Mouse (Mus musculus) gonadal fat pad, adult 2 months (tissue): ENCODE results near the gene Iqcj. TPM values are rescaled to one million over a fixed set of nuclear protein-coding genes. Genes with fewer than 3 reads are reported as not detected.

Experiments used
- DNase-seq: peaks from one replicate; pipeline ENCODE4 v3.0.0-alpha.2; 2012; ENCODE audit warnings: low read depth
- polyA plus RNA-seq: library from polyadenylated mRNA; depleted of rRNA; stranded (reverse); fragments of >200 nt; gene quantifications from 2 replicates; pipeline ENCODE4 v1.2.3, GENCODE M21; 2012

The Iqcj gene
- polyA plus RNA-seq, 1 experiment: not detected

DNA sequence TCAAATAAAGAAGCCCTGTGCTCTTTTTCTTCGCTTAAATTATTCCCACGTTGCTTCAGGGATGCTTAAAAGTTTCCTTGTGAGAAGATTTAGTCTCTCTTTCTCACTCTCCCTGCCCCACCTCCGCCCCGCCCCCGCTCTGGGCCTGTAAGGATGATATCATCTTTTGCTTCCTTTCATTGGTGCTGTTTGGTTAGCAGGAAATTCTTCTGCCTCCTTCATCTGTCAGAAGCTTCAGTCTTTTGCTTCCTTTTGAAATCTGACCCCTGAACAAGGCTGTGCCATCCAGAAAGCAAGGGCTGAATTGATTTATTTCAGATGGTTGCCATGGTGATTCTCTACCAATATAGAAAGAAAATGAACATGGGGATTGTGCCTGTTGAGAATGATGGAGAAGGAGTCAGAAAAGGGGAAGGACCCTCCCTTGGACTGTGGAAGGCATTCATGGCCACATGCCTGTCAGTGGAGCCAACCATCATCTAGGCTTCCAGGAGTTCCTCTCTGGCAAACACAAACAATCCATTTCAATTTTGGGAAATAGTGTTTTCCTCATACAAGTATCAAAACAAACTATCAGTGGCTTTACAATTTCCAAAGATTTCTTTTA lies 62.5 kb downstream of the Iqcj start:
- DNase-seq: no peak

DNA sequence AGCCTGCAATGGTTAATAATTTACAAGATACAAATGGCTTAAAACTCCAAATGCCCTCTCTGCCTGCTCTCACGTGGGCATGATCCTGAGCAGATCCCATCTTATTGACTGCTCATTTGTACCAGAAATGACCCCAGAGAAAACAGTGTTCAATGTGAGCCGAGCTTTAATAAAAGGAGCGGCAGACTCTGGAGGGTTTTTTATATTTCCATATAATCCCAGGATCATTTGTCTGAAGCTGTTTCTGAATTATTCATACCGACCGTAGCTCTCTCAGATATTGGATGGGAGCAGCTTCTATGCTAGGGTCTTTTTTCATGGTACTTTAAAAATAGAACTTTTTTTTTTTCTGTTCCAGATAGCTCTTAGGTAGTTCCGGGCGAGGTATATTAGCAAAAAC lies 67.7 kb downstream of the Iqcj start:
- DNase-seq: no peak

DNA sequence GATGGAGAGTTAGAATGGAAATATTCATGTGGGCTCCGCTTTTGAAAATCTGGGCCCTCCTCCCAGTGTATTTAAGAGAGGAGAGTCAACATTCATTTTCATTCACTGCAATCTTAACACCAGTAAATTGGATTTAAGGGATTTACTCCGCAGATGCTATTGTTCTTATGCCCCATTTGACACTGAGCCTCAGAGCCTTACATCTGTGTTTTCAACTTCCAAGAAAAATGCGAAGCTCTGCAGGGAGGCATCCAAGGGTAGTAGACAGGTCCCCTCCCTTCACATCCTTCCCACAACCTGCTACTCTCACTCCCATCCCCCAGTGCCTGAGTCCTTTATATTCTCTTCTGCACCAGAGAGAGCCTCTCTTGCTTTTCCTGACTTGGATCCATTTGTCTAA lies 68.1 kb downstream of the Iqcj start:
- DNase-seq: no peak

DNA sequence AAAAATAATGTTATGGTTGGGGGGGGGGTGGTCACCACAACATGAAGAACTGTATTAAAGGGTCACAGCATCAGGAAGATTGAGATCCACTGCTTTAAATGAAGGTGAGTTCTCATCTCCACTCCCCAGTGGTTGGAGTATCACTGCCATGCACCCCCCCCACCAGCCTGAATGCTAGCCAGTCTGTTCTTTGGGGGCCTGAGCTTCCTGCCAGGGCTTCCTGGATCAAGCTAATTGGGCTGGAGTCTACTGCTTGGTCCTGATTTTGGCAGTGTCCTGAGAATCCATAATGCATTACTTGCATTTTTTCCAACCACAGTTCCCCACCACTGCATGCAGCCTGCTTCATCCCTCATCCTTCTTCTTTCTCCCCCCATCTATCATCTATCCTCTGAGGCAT lies 68.7 kb downstream of the Iqcj start:
- no peak for DNase-seq

DNA sequence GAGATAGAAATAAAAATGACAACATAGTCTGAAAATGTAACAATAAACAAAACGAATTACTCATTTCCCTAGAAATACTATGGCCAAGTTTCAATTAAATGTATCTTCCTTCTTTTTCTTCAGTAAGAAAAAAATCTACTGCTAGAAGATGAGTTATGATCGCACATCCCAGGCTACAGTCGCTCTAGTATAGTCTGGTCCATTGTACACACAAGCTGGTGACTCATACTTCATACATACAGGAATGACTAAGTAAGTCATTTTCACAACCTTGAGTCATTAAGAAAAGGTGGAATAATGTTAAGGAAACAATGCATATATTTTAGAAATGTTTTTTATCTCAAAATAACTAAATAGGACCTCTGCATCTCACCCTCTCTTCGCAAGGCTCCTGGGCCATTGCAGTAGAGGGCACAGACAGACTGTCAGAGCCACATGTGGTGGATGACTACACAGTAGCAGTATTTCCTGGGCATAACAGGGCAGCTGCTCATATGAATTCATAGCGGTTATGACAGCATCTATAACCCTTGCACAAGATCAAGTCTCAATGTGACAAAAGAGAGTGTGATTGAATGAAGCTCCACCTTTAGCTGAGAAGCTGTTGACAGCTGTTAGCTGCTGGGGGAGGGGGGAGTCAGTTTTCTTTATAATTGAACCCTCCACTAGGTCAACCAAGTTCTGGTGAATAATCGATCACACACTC lies 70.1 kb downstream of the Iqcj start:
- DNase-seq: no peak

DNA sequence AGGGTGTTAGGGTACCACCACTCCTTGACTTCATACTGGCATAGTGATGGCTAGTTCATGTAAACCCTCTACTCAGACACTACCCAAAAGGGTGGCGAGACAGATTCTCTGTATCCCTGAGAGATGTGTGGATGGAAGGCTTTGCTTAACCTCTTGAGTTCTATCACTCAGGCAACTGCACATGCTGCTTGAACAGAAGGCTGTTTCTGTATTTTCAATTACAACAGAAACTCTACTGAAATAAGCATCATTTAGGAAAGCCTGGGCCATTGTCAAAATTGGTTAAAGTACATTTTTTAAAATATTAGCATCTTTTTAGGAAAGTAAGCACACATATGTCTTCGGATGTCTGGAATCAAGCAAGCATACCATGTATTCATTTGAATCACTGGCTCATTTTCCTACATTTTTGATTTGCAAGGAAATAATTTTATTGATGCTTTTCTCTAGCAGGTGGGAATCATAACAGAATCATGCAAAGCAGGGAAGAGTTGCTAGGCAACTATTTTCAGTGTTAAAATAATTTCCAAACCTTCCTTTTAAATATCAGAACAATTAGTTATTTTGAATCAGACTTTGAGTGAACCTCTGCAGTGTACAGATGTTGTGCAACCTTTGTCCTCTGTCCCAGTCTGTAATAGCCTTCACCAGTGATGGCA lies 82.4 kb downstream of the Iqcj start:
- no peak for DNase-seq

DNA sequence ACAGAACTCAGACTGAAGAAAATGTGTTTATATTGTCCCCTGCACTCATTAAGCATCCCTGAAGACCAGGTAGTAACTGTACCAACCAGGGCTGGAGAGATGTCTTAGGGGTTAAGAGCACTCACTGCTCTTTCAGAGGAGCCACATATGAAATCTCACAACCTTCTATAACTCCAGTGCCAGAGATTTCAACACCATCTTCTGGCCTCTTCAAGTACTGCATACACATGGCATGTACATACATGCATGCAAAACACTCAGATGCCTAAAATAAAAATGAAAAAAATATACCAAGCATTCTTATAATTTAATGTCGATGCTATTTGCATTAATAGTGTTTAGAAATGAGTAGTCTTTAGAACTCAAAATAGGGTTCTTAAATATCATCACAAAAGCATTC lies 88.0 kb downstream of the Iqcj start:
- DNase-seq: no peak

DNA sequence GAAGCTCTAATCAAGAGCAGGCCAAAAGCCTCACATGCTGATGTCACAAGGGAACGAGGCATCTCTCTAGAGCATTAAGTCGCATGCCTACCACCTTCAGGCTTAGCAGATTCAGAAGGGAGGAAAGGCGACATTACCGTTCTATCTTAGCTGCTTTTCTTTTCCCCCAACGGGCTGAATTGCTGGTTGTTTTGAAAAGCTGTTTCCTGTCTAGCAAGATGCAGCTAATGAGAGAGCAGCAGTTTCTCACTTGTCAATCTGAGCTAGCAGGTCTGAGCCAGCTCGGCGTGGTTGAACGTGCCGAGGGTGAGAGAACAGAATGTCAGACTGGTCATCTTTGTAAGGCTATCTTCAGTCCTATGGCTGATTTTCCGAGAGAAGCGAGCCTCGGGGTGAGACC lies 91.3 kb downstream of the Iqcj start:
- DNase-seq: no peak

DNA sequence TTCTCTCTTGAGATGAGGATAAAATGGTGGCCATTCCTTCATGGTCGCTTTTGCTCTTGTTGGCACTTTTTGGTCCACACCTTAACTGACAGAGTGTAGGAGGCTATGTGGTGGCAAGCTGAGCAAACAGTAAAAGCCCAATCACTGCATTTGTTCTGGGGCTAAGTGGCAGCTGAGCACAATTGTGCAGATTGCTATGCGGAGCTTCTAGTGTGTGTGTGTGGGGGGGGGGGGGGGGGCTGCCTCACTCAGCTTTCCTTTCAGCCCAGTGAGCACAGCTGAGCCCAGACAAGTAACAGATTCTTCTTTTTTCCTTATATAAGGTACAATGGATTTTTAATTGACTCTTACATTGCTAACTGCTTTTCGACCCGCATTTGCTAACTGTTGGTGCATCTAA lies 110.4 kb downstream of the Iqcj start:
- DNase-seq: no peak

DNA sequence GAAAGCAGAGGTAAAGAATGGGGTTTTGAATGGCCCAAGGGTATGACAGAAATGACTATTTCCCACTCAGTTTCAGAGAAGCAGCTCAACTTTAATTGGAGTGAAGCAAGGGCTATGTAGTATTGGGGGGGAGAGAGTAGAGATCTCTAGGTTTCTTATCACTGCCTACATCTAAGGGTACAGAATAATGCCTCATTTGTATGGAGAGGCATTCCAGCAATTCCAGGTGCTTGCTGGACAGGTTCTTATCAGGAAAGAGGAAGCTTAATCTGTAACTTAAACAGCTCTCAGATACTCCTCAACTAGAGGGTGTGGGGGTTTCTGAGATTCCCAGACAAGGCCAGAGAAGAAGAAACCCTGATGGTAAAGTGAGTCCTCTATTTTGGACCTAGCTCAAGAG lies 120.3 kb downstream of the Iqcj start:
- no peak for DNase-seq

DNA sequence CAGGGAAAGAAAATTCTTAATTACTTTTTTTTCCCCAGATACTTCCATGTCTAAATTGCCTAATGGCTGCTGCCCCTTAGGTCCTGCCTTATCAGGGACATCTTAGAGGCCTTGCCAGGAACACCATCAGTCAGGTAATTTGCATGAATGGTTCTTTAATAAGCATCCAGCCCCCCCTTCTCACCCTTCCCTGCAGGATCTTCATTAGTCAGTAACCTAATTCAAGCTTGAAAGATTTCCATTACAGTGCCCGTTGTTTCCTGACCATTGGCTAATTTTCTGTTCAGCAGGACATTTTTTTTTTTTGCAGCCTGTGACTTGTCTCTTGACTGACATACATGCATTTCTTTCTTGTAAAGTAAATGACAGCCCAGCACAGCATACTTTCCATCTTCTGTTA lies 123.8 kb downstream of the Iqcj start:
- DNase-seq: no peak

DNA sequence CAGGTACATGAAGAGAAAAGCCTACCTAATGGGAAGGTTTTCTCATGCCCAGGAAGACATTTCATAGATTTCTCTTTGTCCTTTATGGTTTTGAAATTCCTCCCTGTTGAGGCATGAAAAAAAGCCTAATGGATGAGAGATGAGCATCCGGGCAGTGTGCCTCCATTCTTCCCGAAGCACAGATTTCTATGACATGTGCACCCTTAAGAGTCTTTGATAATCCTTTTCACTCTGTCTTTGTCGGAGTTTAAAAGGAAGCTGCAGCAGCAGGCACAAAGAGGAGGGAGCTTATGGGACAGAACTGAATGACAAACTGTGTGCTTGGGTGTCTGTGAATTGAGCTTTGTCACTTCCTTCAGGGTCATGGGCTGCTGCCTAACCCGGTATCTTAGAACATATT lies 127.4 kb downstream of the Iqcj start:
- DNase-seq: no peak

DNA sequence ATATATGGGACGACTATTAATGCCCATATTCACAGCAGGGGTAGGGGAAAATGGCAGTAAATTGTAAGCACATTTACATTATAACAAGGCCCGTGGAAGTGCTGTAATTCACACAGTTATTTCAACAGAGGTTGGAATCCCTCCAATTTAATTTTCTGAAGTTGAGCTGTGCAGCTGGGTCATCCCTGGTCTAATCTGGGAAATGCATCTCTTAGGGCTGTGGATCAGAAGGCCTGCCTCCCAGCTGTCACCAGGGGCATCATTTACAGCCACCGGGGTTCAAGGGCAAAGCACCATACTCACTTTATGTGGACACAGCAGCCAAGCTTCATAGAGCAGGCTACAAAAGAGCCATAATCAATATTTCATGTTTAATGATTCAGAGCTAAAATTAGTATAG lies 144.1 kb downstream of the Iqcj start:
- DNase-seq: no peak

DNA sequence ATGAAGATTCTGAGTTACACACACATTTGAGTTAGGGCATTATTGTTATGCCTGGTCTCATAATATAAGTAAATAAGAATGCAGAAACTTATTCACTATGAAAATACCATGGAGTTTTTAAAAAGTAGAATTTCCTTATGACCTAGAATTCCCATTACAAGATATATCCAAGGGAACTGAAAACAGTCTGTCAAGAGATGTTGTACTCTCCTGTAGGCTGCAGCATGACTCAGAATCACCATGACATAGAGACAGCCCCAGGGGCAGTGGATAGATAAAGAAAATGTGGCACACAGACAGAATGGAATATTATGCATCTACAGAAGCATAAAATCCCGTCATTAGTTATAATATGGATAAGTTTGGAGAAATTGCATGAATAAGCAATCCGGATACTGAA lies 150.9 kb downstream of the Iqcj start:
- DNase-seq: no peak

DNA sequence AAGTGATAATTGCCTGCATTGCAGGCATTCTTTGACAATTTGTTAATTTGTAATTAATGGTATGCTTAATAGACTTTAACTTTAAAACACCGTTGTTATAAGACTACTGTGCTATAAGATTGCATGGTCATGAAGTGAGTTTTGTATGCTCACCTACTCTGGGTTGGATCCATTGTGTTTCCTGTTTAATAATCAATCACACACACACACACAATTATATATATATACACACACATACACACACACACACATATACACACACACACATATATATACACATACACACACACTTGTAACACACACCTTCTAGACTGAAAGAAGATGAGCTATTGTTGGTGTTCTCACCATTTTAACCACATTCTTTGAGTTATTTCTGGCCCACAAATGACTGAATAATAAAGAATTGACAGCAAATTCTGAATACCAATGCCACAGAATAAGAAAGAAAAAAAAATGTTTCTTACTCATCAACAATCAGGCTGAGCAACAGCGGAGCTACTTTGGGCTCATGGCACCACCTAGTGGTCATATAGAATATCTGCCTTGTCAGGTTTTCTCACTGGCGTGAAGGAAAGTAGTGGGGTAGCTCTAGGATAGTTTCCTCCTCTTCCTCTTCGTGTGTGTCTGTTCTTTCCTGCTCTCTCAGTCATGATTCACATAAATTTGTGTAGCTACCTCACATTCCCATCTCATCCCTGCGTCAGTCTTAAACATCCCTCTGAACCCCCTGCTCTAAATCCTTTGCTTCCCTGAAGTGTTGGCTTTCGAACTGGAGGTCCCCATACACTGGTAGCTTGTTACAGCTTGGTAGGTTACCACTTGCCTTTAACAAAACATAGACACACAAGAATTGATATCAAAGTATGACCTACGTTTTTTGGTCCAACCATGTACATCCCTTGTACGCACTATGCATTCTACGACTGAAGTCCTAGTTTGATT lies 153.7 kb downstream of the Iqcj start:
- no peak for DNase-seq

DNA sequence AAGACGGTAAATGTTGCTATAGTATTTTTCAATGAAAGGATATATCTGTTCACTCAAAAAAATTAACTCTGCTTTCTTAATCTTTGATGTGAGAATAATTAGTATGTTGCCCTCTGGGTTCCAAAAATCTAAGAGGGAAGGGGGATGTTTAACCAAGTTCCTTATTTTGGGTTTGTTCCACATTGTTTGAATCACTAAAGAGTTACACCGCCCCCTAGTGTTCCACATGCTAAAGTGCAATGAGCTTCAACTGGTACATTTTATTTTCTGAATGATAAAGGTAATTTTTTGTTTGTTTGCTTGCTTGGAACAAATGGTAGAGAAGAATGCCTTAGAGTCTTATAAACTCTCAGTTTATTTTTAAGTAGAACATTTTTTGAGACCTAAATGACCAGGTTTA lies 161.5 kb downstream of the Iqcj start:
- DNase-seq: no peak

DNA sequence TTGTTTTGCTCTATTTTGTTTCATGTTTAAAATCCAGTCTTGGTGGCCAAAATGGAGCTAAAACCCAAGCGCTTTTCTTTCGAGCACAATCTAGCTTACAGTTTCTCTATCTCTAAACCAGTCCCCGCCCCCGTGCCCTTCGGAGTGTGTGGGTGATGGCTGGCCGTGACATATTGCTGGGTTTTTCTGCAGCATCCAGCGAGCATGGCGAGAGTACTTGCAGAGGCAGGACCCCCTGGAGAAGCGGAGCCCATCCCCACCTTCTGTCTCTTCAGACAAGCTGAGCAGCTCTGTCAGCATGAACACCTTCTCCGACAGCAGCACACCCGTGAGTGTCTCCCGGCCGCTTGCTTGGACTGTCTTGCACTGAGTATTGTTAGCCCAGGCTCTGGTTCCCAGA lies 163.1 kb downstream of the Iqcj start:
- DNase-seq: no peak

DNA sequence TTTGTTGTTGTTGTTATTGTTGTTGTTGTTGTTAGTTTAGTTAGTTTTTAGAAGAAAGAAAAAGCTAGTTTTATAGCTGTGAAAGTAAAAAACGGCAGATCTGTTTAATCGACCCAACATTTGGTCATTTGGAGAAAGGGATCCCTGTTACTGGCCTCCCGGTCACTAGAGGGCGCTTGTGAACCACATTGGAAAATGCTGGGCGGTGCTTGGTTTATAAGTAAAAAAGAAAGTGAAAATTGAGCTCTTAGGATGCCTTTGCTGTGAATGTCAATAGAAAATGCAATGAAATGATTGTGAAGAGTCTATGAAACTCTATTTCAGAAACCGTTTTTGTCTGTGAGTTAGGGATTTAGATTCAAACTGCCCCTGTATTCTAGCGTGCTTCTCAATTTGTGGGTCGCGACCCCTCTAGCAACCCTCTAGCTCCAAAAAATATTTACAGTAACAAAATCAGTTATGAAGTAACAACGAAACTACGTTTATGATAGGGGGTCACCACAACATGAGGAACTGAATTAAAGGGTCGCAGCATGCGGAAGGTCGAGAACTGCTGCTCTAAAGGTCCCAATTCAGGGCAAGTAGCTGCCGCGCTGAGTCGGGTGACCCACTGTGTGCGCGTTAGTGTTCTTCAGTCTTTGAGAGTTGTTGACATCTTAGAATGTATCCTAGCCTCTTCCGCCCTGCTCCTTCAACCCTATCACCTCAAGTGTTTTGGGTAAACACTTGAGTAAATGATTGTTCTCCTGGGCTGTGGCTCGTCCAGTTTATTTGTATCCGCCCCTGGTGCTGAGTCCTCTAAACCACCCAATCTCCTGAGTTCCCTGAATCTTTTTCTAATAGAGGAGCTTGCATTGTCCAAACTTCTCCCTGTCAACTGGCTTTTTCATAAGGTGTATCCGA lies 164.6 kb downstream of the Iqcj start:
- no peak for DNase-seq

DNA sequence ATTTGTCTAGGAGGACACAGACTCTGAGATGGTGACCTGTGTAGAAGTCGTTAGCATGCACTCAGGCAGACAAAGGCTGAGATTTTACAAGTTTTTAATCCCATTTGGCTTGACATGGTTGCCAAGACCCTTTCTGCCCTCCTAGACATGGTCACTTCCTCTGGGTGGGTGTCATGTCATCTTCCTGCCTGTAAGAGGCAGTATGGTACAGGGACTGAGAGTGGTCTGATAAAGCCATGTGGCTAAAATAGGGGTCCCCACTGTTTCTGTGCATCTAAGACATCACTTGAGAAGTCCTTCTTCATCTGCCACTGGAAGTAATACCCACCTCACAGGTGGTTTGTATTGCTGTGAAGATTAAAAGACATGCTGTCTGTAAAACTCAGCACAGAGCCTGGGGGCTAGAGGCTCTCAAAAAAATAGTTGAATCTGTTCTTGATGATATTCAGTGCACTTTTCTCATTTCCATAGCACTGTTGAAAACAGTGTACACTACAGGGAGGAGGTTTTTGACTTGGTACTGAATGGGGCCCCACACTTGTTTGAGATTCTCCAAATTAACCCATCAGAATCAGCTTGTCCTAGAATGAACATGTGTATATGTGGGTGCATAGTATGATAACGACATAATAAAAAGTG lies 167.3 kb downstream of the Iqcj start:
- DNase-seq: no peak

DNA sequence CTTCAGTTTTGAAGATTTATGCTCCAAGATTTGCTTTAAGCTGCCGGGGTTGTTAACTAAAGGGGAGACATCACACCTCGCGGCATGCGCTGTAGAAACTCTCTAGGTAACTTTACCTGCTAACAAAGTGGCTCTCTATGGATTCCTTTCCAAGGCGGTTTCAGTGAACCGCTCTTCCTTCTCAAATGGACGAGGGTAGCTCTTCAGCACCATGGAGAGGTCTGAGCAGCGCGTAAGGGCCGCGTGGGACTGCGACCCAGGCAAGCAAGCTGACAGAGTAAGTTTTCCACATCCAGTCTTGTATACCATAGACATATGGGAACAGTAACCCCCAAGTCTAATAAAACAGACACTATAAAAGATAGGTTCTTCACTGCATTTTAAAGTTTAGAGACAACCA lies 172.7 kb downstream of the Iqcj start, which contains the start of gene Schip1:
Gene Schip1 (plus strand): TSS at position 72 of the 400 bp plus-strand sequence.
- DNase-seq: no peak
